Mouse (Mus musculus) layer of hippocampus, adult 11-12 months (tissue): Measurements from ENCODE around the gene Dnm1.
"Not testable (repeated sequence)": the region's sequence is repeated elsewhere in the genome, so short reads cannot be mapped to it uniquely, and the experiment has no call there.

Experiments
- DNase-seq: peaks from one replicate; pipeline ENCODE4 v3.0.0; 2022; ENCODE audit warnings: low spot score

Gene Dnm1

DNA sequence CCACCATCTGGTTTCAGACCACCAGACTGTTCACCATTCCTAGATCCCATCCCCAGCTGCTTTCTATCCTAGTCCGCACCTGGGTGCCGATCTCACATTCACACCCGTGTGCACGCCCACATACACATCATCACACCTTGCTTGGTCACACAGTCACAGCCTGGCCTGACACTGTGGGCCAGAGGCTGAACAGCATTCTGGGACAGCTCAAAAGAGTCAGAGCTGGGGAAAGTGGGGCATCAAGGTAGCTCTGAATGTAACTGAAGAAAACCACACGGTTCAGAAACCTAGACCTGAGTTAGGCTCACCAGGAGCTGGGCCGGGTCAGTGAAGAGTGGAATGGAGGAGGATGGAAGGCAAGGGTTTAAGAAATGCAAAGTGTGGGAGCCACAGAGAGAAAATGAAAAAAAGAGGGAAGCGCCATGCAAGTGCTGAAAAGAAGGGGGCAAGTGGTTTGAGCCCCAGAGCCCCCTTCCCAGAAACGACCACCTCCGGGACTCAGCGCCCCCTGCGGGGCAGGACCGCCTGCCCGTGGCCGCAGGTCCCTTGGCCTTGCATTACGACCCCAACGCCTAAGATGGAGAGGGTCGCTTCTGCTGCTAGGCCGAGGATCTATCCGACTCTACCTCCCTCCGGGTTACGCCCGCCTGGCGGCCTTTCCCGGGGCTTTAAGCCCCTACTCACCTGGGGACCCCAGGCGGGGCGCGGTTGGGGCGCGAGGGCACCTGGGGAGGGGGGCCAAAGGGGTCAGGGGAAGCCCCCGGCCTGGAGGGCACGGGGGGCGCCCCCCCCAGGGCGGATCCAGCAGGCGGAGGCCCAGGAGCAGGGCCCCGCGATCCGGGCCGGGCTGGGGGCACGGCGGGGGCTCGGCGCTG is 41.5 kb downstream of the Dnm1 start:
- DNase-seq: no peak

GRCm38 (mm10) chr2:32310096-32310845 is 42.9 kb downstream of the Dnm1 start:
- DNase-seq: no peak

DNA sequence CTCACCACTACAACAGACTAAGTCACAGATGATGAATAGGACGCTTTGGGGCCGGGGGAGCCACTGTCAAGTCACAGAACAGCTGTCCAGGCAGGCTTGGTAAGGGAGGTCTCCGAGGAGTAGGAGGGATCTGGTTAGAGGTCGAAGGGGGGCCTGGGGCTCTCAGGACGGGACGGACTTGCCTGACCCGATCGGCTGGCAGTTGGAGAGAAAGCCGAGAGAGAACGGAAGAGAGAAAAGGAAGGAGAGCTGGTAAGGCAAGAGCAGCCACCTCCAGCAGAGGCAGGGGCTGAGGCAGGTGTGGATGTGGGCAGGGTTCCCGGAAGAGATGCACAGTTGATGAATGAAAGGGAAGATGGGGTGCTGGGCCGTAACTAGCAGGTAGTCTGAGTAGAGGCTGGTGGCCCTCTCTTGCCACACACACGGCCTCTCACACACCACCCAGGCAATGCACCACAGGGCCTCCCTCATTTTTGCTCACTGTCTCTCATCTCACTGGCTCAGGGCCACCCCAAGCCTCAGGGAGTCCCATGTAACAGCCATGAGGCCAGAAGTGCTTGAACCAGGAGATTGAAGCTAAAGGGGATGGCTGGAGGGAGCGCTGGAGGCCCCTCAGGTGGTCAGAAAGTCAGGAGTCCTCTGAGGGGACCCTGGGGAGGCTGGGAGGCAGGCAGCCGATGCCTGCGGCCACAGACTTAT is 44.1 kb downstream of the Dnm1 start:
- no peak for DNase-seq

DNA sequence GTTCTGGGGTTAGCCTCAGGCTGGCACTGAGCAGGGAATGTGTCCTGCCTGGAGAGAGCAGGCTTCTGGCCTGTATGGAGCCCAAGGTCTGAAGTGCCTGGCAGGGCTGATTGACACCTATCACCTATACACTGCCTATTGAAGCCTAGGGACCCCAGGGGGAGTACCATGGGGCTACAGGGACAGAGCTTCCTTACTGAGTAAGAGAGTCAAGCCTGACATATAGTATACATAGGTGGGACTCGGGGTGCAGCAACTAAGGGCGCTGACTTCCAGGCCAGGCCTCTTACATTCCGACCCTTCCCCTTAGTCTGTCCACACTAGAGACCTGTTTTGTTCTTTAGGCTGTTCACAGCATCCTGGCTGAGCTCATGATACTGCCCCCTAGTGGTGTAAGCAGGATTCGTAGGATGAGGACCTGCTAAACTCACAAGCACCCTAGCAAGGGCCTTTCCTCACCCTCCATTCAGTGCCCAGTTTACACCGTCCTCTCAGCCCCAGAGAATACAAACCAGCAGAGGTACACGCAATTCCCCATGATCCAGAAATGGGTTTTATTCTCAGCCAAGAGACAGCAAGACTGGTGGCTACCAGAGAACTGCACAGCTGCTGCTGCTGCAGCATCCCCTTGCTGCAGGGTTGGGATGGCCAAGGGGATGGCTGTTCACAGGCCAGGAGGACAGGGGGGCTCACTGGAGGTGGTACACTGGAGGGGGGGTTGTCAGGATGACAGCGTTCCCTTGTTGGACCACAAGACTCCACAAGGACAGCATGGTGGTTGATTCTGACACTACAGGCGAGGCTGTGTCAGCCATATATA is 45.0 kb downstream of the Dnm1 start:
- DNase-seq: peak; percentile 82

DNA sequence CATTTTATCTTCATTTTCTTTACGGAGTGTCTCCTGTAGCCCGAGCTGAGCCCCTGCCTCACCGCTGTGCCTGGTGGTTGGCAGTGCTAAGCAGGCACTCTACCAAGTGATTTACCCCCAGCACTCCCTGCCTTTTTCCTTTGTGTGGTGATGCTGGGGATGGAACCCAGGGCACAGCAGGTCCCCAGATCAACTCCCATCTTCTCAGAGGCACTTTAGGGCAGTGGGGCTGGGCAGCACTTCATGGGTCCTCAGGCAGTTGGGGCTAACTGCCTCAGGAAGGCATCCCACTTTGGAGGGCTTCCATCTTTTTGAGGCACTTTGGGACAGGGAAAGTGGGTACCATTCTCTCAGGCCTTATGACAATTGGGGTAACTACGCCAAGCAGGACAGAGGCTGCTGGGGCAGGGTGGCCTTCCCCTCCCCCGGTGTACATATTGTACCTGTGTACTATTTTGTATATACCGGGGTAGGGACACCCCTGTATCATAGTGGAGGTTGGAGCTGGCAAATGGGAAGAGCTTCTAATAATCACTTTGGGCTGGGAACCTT is 45.8 kb downstream of the Dnm1 start:
- no peak for DNase-seq

DNA sequence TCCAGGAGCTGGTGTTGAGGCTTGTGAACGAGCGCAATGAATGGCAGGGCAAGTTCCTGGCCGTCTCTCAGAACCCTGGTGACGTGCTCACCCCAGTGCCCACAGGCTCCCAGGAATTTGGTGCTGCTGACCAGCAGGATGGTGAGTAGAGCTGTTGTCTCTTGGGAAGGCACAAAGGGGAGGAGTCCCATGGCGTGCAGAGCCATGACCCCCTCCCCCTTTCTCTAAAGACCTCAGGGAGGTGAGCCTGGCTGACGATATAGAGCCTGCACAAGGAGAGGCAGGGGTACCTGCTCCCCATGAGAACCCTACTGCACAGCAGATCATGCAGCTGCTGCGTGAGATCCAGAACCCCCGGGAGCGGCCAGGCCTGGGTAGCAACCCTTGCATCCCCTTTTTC is 47.0 kb downstream of the Dnm1 start:
- no peak for DNase-seq

- DNase-seq: no peak
Measured at GRCm38 (mm10) chr2:32305668-32306067, 47.5 kb downstream of the Dnm1 start.

- DNase-seq: no peak
Measured at GRCm38 (mm10) chr2:32304145-32304832, 48.8 kb downstream of the Dnm1 start.

- no peak for DNase-seq
Measured at GRCm38 (mm10) chr2:32302952-32303351, 50.2 kb downstream of the Dnm1 start.

GRCm38 (mm10) chr2:32299469-32299868 is 53.7 kb downstream of the Dnm1 start:
- no peak for DNase-seq

DNA sequence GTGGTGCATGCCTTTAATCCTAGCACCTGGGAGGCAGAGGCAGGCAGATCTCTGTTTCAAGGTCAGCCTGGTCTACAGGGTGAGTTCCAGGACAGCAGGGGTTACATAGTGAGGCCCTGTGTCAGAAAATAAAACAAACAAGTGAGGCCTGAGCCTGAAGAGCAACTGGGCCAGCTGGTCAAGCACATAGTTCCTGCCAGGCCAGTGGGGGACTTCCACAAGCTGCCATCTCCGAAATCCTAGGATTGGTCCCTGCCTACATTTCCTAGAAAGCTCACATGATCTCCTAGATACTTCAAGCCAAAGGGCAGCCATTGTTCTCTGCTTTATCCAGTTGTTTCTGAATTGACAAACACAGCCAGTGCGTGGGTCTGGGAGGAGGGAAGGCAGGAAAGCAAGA is 57.3 kb downstream of the Dnm1 start:
- not testable (repeated sequence) for DNase-seq

GRCm38 (mm10) chr2:32295285-32295684 is 57.9 kb downstream of the Dnm1 start:
- DNase-seq: no peak

GRCm38 (mm10) chr2:32294348-32294747 is 58.8 kb downstream of the Dnm1 start:
- no peak for DNase-seq

GRCm38 (mm10) chr2:32289578-32289977 is 63.6 kb downstream of the Dnm1 start:
- DNase-seq: no peak

- no peak for DNase-seq
Measured at GRCm38 (mm10) chr2:32288371-32288931, 64.7 kb downstream of the Dnm1 start.

DNA sequence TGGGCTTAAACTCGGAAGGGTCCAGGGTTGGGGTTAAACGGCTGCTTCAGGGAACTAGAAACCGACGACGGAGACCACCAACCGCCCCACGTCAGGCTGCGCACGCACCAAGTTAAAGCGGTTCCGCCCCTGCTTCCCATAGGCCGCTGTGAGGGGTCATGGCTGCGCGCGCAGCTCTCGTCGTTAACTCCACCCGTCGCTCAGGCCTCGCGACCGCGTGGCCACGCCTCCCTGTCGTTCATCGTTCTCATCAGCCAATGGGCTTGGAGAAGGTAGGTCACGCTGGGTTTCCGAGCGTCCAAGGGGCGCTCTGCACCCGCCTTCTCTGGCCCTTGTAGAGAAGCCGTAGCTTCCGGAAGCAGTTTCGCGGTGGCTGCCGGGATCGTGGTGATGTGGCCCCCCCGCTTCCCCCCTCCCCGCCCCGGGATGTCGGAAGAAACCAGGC is 65.2 kb downstream of the Dnm1 start, which contains the start of gene Swi5:
TSS of gene Swi5 (minus strand) at position 153 of the 445 bp plus-strand sequence.
- peak; percentile 99 for DNase-seq

DNA sequence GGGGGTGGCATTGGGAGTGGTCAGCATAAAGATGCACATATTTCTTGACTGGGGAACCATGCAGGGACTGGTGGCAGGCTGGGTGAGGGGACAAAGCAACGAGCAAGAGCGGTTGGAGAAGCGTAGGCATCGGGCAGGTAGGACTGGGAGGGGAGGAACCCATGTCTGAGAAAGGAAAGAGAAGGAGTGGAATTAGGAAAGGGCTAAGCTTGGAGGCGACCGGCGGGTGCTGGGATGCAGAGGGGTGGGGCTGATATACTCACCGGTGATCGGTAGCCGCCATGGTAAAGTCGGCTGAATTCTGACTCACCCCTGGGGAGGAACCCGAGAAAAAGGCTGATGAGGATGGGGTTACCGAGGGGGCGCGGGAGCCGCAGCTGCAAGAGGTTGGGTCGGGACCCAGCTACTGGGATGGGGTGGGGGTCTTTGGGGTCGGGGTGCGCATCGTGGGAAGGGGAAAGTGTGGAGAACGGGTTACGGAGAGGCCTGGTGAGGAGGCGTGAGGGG is 65.8 kb downstream of the Dnm1 start, which contains the start of gene Golga2:
TSS of gene Golga2 (plus strand) at position 51 of the 507 bp plus-strand sequence.
- DNase-seq: no peak

- no peak for DNase-seq
Measured at GRCm38 (mm10) chr2:32283986-32284385, 69.2 kb downstream of the Dnm1 start.

DNA sequence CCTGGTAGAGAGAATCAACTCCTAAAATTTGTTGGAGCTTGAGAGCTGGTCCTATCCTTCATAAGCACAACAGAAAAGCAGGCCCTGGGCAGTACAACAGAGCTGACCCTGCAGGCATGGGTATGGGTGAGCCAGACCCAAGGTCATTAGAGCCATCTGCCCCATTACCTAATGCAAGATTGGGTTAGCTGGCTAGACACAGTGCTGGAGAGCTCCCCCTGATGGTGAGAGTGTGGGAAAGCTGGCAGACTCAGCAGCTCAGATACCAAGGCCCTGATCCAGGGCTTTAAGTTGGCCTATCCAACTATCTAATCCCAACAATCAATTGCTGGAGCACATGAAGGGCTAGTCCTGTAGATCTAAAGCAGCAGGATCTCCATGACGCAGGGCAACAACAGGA is 70.4 kb downstream of the Dnm1 start:
- DNase-seq: no peak

- DNase-seq: no peak
Measured at GRCm38 (mm10) chr2:32282289-32282688, 70.8 kb downstream of the Dnm1 start.
